Mouse (Mus musculus): ENCODE measurements around the gene Fndc3b. TPM values are rescaled to one million over a fixed set of nuclear protein-coding genes. Genes with fewer than 3 reads are reported as not detected.

Fndc3b gene
- polyA plus RNA-seq, 1 experiment from 2014 or later: 29.0 TPM

DNA sequence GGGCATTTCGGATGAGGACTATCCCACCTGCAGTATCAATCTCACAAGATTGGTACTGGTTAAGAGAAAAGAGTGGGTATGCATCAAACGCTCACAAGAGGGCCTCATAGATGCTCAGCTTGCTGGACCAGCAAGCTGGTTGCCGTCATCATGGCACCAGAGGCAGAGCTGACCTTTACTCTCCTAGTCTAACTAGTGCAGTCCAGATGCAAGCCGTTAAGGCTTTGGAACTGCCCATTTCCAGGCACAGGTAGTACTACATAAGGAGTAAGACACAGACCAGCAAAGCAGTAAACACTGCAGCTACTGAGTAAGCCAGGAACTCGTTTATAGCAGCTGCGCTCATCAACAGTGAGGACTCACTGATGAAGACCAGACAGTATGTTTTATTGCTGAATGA, 138.8 kb downstream of the Fndc3b start:
- ATAC-seq (ENCODE audit: insufficient number of reproducible peaks, insufficient read depth, low FRiP score, low read depth): no peak
- Histone ChIP-seq H3K27me3 (ENCODE audit: control insufficient read depth, insufficient read depth, low read length) (no peaks in the 10 kb centered on the region), H3K36me3 (ENCODE audit: control insufficient read depth, insufficient read depth, low read length) (no peaks in the 10 kb centered on the region), H3K4me3 (ENCODE audit: control insufficient read depth in 1 of 2, insufficient read depth in 1 of 2, low read depth in 1 of 2, low read length in 2 of 2) (no peak overlapping the region), H3K27ac (replicated peaks in 1 of 2; ENCODE audit: control insufficient read depth in 1 of 2, insufficient read depth in 1 of 2, low read depth in 2 of 2, low read length in 2 of 2) (no peak overlapping the region), H3K9me3 (ENCODE audit: control insufficient read depth, low read length) (no peaks in the 10 kb centered on the region), H3K4me2 (ENCODE audit: low read length) (no peak overlapping the region), H3K9ac (ENCODE audit: low read length) (no peak overlapping the region), H3K4me1 (ENCODE audit: control insufficient read depth in 2 of 2, insufficient read depth in 2 of 2, low read length in 2 of 2) (peaks cover 4 to 29% of the 10 kb centered on the region in 2 experiments; a peak in 3 of 4 replicates)
- WGBS: 50% methylated on average over 6 of the region's 6 CpGs

DNA sequence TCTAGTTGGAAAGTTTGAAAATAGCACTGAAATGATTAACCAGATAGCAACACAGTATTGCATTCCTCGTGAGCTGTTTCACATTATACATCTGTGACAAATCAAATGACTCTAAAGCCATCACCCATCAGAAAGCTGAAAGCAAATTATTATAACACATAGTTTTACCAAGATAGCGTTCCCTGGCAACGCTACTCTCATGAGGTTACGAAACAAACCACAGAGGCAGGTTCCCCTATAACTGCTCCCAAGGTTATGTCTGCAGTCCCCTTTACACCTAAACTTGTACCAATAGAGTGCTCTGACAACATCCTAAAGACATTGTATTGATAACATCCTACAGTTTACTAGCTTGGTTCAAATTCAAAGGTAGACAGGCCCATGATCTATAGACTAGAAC, 145.8 kb downstream of the Fndc3b start:
- Histone ChIP-seq H3K9ac (ENCODE audit: low read length) (no peak overlapping the region), H3K9me3 (ENCODE audit: control insufficient read depth, low read length) (no peaks in the 10 kb centered on the region), H3K36me3 (ENCODE audit: control insufficient read depth, insufficient read depth, low read length) (no peaks in the 10 kb centered on the region), H3K4me2 (ENCODE audit: low read length) (no peak overlapping the region), H3K27ac (replicated peaks in 1 of 2; ENCODE audit: control insufficient read depth in 1 of 2, insufficient read depth in 1 of 2, low read depth in 2 of 2, low read length in 2 of 2) (no peak overlapping the region), H3K4me3 (ENCODE audit: control insufficient read depth in 1 of 2, insufficient read depth in 1 of 2, low read depth in 1 of 2, low read length in 2 of 2) (no peak overlapping the region), H3K4me1 (ENCODE audit: control insufficient read depth in 2 of 2, insufficient read depth in 2 of 2, low read length in 2 of 2) (peaks cover 0 to 15% of the 10 kb centered on the region in 2 experiments; a peak in 2 of 4 replicates), H3K27me3 (ENCODE audit: control insufficient read depth, insufficient read depth, low read length) (no peaks in the 10 kb centered on the region)
- WGBS: 78% methylated on average over 4 of the region's 4 CpGs
- no peak for ATAC-seq (ENCODE audit: insufficient number of reproducible peaks, insufficient read depth, low FRiP score, low read depth)

GRCm38 (mm10) chr3:27563047-27563624, 148.0 kb downstream of the Fndc3b start:
- Histone ChIP-seq H3K4me1 (ENCODE audit: control insufficient read depth in 2 of 2, insufficient read depth in 2 of 2, low read length in 2 of 2) (peaks cover 0 to 13% of the 10 kb centered on the region in 2 experiments; a peak in 2 of 4 replicates), H3K36me3 (ENCODE audit: control insufficient read depth, insufficient read depth, low read length) (no peaks in the 10 kb centered on the region), H3K4me3 (ENCODE audit: control insufficient read depth in 1 of 2, insufficient read depth in 1 of 2, low read depth in 1 of 2, low read length in 2 of 2) (no peak overlapping the region), H3K9ac (ENCODE audit: low read length) (no peak overlapping the region), H3K9me3 (ENCODE audit: control insufficient read depth, low read length) (no peaks in the 10 kb centered on the region), H3K4me2 (ENCODE audit: low read length) (no peak overlapping the region), H3K27ac (replicated peaks in 1 of 2; ENCODE audit: control insufficient read depth in 1 of 2, insufficient read depth in 1 of 2, low read depth in 2 of 2, low read length in 2 of 2) (no peak overlapping the region), H3K27me3 (ENCODE audit: control insufficient read depth, insufficient read depth, low read length) (no peaks in the 10 kb centered on the region)
- 80% methylated on average over 5 of the region's 5 CpGs for WGBS
- ATAC-seq (ENCODE audit: insufficient number of reproducible peaks, insufficient read depth, low FRiP score, low read depth): no peak

GRCm38 (mm10) chr3:27562476-27562875, 148.6 kb downstream of the Fndc3b start:
- H3K4me2 ChIP-seq (ENCODE audit: low read length): no peak overlapping the region
- no peak overlapping the region for H3K27ac ChIP-seq (replicated peaks in 1 of 2; ENCODE audit: control insufficient read depth in 1 of 2, insufficient read depth in 1 of 2, low read depth in 2 of 2, low read length in 2 of 2)
- WGBS: 74% methylated on average over 3 of the region's 3 CpGs
- H3K4me1 ChIP-seq (ENCODE audit: control insufficient read depth in 2 of 2, insufficient read depth in 2 of 2, low read length in 2 of 2): peaks cover 0 to 7% of the 10 kb centered on the region in 2 experiments; a peak in 2 of 4 replicates
- no peak for ATAC-seq (ENCODE audit: insufficient number of reproducible peaks, insufficient read depth, low FRiP score, low read depth)
- no peak overlapping the region for H3K4me3 ChIP-seq (ENCODE audit: control insufficient read depth in 1 of 2, insufficient read depth in 1 of 2, low read depth in 1 of 2, low read length in 2 of 2)
- no peaks in the 10 kb centered on the region for H3K27me3 ChIP-seq (ENCODE audit: control insufficient read depth, insufficient read depth, low read length)
- no peaks in the 10 kb centered on the region for H3K9me3 ChIP-seq (ENCODE audit: control insufficient read depth, low read length)
- H3K36me3 ChIP-seq (ENCODE audit: control insufficient read depth, insufficient read depth, low read length): no peaks in the 10 kb centered on the region
- H3K9ac ChIP-seq (ENCODE audit: low read length): no peak overlapping the region

GRCm38 (mm10) chr3:27561921-27562320, 149.2 kb downstream of the Fndc3b start:
- 0 out of 4 replicates have a peak, but pooled peaks cover 0 to 5% of the 10 kb centered on the region in 2 experiments for H3K4me1 ChIP-seq (ENCODE audit: control insufficient read depth in 2 of 2, insufficient read depth in 2 of 2, low read length in 2 of 2)
- no peak overlapping the region for H3K4me2 ChIP-seq (ENCODE audit: low read length)
- no peaks in the 10 kb centered on the region for H3K9me3 ChIP-seq (ENCODE audit: control insufficient read depth, low read length)
- no peak overlapping the region for H3K4me3 ChIP-seq (ENCODE audit: control insufficient read depth in 1 of 2, insufficient read depth in 1 of 2, low read depth in 1 of 2, low read length in 2 of 2)
- H3K27me3 ChIP-seq (ENCODE audit: control insufficient read depth, insufficient read depth, low read length): no peaks in the 10 kb centered on the region
- no peaks in the 10 kb centered on the region for H3K36me3 ChIP-seq (ENCODE audit: control insufficient read depth, insufficient read depth, low read length)
- WGBS: 90% methylated on average over 2 of the region's 2 CpGs
- H3K9ac ChIP-seq (ENCODE audit: low read length): no peak overlapping the region
- H3K27ac ChIP-seq (replicated peaks in 1 of 2; ENCODE audit: control insufficient read depth in 1 of 2, insufficient read depth in 1 of 2, low read depth in 2 of 2, low read length in 2 of 2): no peak overlapping the region
- no peak for ATAC-seq (ENCODE audit: insufficient number of reproducible peaks, insufficient read depth, low FRiP score, low read depth)

- no peak overlapping the region for H3K9ac ChIP-seq (ENCODE audit: low read length)
- peaks cover 16% of the 10 kb centered on the region for H3K36me3 ChIP-seq (ENCODE audit: control insufficient read depth, insufficient read depth, low read length)
- WGBS: 90% methylated on average over 4 of the region's 4 CpGs
- no peak overlapping the region for H3K4me2 ChIP-seq (ENCODE audit: low read length)
- no peaks in the 10 kb centered on the region for H3K27me3 ChIP-seq (ENCODE audit: control insufficient read depth, insufficient read depth, low read length)
- no peak overlapping the region for H3K27ac ChIP-seq (replicated peaks in 1 of 2; ENCODE audit: control insufficient read depth in 1 of 2, insufficient read depth in 1 of 2, low read depth in 2 of 2, low read length in 2 of 2)
- H3K4me1 ChIP-seq (ENCODE audit: control insufficient read depth in 2 of 2, insufficient read depth in 2 of 2, low read length in 2 of 2): 0 out of 4 replicates have a peak, but pooled peaks cover 0 to 5% of the 10 kb centered on the region in 2 experiments
- H3K9me3 ChIP-seq (ENCODE audit: control insufficient read depth, low read length): no peaks in the 10 kb centered on the region
- ATAC-seq (ENCODE audit: insufficient number of reproducible peaks, insufficient read depth, low FRiP score, low read depth): no peak
- H3K4me3 ChIP-seq (ENCODE audit: control insufficient read depth in 1 of 2, insufficient read depth in 1 of 2, low read depth in 1 of 2, low read length in 2 of 2): no peak overlapping the region
Measured at GRCm38 (mm10) chr3:27559316-27559715, 151.8 kb downstream of the Fndc3b start.

DNA sequence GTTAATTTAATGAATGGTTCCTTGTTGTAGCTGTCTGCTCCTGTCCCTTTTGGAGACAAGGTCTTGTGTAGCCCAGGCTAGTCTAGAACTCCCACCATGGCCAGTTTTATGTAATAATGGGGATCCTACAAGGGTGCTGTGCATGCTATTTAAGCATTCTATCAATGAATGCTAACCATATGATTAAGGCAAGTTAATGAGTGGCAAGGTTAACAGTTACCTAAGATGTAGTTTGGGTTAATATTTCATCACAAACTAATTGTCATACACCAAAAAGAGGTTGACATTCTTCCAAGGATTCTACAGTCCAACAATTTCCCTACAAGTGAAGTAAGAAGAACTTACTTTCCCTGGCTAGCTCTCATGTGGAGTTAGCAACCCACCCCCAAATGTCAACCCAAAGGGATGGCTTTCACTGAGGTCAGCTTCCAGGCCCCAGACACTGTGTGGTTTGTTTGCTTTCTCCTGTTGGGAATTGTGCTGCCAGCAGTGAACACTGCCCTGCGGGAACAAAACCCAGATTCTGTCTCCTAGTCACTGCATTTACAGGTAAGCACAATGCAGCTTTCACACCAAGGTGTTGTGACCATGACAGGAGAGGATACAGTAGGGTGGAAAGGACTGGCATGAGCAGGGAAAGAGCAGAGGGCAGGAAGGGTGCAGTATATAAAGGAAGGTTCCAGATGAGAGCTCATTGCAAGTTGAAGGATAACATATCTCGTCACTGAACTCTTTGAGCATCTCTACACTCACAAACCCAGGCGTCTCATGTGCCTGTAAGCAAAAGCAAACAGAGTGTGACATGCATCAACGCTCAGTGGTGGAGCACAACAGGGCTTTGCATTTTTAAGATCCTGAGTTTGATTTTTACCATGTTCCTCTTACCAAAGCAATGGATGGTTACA, 153.8 kb downstream of the Fndc3b start:
- Histone ChIP-seq H3K4me1 (ENCODE audit: control insufficient read depth in 2 of 2, insufficient read depth in 2 of 2, low read length in 2 of 2) (0 out of 4 replicates have a peak, but pooled peaks cover 0 to 5% of the 10 kb centered on the region in 2 experiments), H3K27ac (replicated peaks in 1 of 2; ENCODE audit: control insufficient read depth in 1 of 2, insufficient read depth in 1 of 2, low read depth in 2 of 2, low read length in 2 of 2) (no peak overlapping the region), H3K27me3 (ENCODE audit: control insufficient read depth, insufficient read depth, low read length) (no peaks in the 10 kb centered on the region), H3K4me2 (ENCODE audit: low read length) (no peak overlapping the region), H3K9me3 (ENCODE audit: control insufficient read depth, low read length) (no peaks in the 10 kb centered on the region), H3K36me3 (ENCODE audit: control insufficient read depth, insufficient read depth, low read length) (peaks cover 22% of the 10 kb centered on the region), H3K9ac (ENCODE audit: low read length) (no peak overlapping the region), H3K4me3 (ENCODE audit: control insufficient read depth in 1 of 2, insufficient read depth in 1 of 2, low read depth in 1 of 2, low read length in 2 of 2) (no peak overlapping the region)
- ATAC-seq (ENCODE audit: insufficient number of reproducible peaks, insufficient read depth, low FRiP score, low read depth): no peak
- 82% methylated on average over 4 of the region's 4 CpGs for WGBS
